Mouse (Mus musculus) cerebellum, adult 11-12 months (tissue): ENCODE data around the gene Cul7.

ENCODE experiments used
- DNase-seq: peaks from one replicate; pipeline ENCODE4 v3.0.0; 2022

Cul7 gene

GRCm38 (mm10) chr17:46628791-46629684 lies 21.1 kb upstream of the Cul7 start, which contains the start of gene Ptk7:
TSS of gene Ptk7 (minus strand) at chr17:46629504.
- peak; percentile 56 for DNase-seq

GRCm38 (mm10) chr17:46629685-46630441 lies 20.3 kb upstream of the Cul7 start:
- DNase-seq, result peak; percentile 48

- peak; percentile 76 for DNase-seq
Measured at GRCm38 (mm10) chr17:46636831-46637523, 13.2 kb upstream of the Cul7 start.

GRCm38 (mm10) chr17:46639929-46640328 lies 10.2 kb upstream of the Cul7 start:
- DNase-seq, result no peak

- peak; percentile 52 for DNase-seq
Measured at GRCm38 (mm10) chr17:46642060-46642459, 8.1 kb upstream of the Cul7 start.

- peak; percentile 54 for DNase-seq
Measured at GRCm38 (mm10) chr17:46644152-46644805, 5.9 kb upstream of the Cul7 start.

GRCm38 (mm10) chr17:46644916-46645475 lies 5.1 kb upstream of the Cul7 start:
- DNase-seq, result peak; percentile 77

- peak; percentile 98 for DNase-seq
Measured at GRCm38 (mm10) chr17:46645561-46646321, 4.4 kb upstream of the Cul7 start, which contains the start of the genes Klc4 and Mrpl2. TSS of gene Klc4 (minus strand) at chr17:46646022. TSS of gene Mrpl2 (plus strand) at chr17:46646229.

GRCm38 (mm10) chr17:46646322-46646662 lies 3.8 kb upstream of the Cul7 start:
- DNase-seq, result no peak

GRCm38 (mm10) chr17:46647279-46647678 lies 2.9 kb upstream of the Cul7 start:
- peak; percentile 45 for DNase-seq

GRCm38 (mm10) chr17:46648436-46648835 lies 1.7 kb upstream of the Cul7 start:
- DNase-seq, result peak; percentile 58

GRCm38 (mm10) chr17:46649811-46650210 lies 326 bp upstream of the Cul7 start:
- DNase-seq, result peak; percentile 50

GRCm38 (mm10) chr17:46651292-46651691 lies 1.2 kb downstream of the Cul7 start:
- no peak for DNase-seq

GRCm38 (mm10) chr17:46651755-46652547 lies 1.8 kb downstream of the Cul7 start:
- peak; percentile 49 for DNase-seq

GRCm38 (mm10) chr17:46656054-46656453 lies 5.9 kb downstream of the Cul7 start:
- DNase-seq, result no peak

- DNase-seq, result peak; percentile 84
Measured at GRCm38 (mm10) chr17:46661351-46661750, 11.2 kb downstream of the Cul7 start.

GRCm38 (mm10) chr17:46661981-46662380 lies 11.8 kb downstream of the Cul7 start:
- peak; percentile 77 for DNase-seq

- peak; percentile 84 for DNase-seq
Measured at GRCm38 (mm10) chr17:46662730-46663129, 12.6 kb downstream of the Cul7 start.

GRCm38 (mm10) chr17:46667712-46668111 lies 17.6 kb downstream of the Cul7 start:
- DNase-seq, result peak; percentile 23

- DNase-seq, result no peak
Measured at GRCm38 (mm10) chr17:46669911-46670310, 19.8 kb downstream of the Cul7 start.
